Mouse (Mus musculus) stomach, postnatal 0 days (tissue): ENCODE measurements around the gene Macrod1. TPM values are rescaled to one million over a fixed set of nuclear protein-coding genes. Genes with fewer than 3 reads are reported as not detected.

Source experiments
- ATAC-seq: fragments of 200-750 bp; cut with Nextera tagmentation; 2 replicates; pipeline ENCODE4 v1.8.0; 2017; ENCODE audit not compliant: low FRiP score, low TSS enrichment
- DNase-seq: peaks from one replicate; pipeline ENCODE4 v3.0.0-alpha.2; 2016; ENCODE audit warnings: low spot score
- H3K27ac ChIP-seq: fragments of 300-500 bp; sonication (generic); replicated peaks from 2 replicates; pipeline ENCODE4 v1.5.1; 2014; ENCODE audit warnings: mild to moderate bottlenecking, control low read depth
- H3K27me3 ChIP-seq: fragments of 300-500 bp; sonication (generic); 2 replicates; pipeline ENCODE4 v1.6.1; 2014; ENCODE audit warnings: low read length; ENCODE audit not compliant: control insufficient read depth, insufficient read depth
- H3K36me3 ChIP-seq: fragments of 300-500 bp; sonication (generic); 2 replicates; pipeline ENCODE4 v1.6.1; 2014; ENCODE audit warnings: low read length, mixed read lengths; ENCODE audit not compliant: control insufficient read depth, insufficient read depth
- H3K4me1 ChIP-seq: fragments of 300-500 bp; sonication (generic); replicated peaks from 2 replicates; pipeline ENCODE4 v1.6.1; 2014; ENCODE audit warnings: antibody characterized with exemption; ENCODE audit not compliant: control insufficient read depth, insufficient read depth
- H3K4me2 ChIP-seq: fragments of 300-500 bp; sonication (generic); replicated peaks from 2 replicates; pipeline ENCODE4 v1.6.1; 2014; ENCODE audit warnings: low read depth, mild to moderate bottlenecking, control low read depth, moderate library complexity
- H3K4me3 ChIP-seq: fragments of 300-500 bp; sonication (generic); 2 replicates; pipeline ENCODE4 v1.5.1; 2014; ENCODE audit warnings: low read depth, low read length, control low read depth
- H3K9ac ChIP-seq: fragments of 300-500 bp; sonication (generic); 2 replicates; pipeline ENCODE4 v1.6.1; 2014; ENCODE audit warnings: mild to moderate bottlenecking, low read length, control low read depth, mixed read lengths
- H3K9me3 ChIP-seq: fragments of 300-500 bp; sonication (generic); 2 replicates; pipeline ENCODE4 v1.6.1; 2016; ENCODE audit warnings: low read length; ENCODE audit not compliant: control insufficient read depth
- CTCF ChIP-seq: IDR thresholded peaks from 2 replicates; pipeline ENCODE4 v1.5.1; 2016; ENCODE audit warnings: antibody characterized with exemption, low read depth, mild to moderate bottlenecking, moderate library complexity
- EP300 ChIP-seq: optimal IDR thresholded peaks from 2 replicates; pipeline ENCODE3; 2016; ENCODE audit warnings: antibody characterized with exemption
- WGBS: fragments of 180-500 bp; shearing (Covaris S2); extraction: QIAGEN DNeasy Blood & Tissue Kit; methylation state at CpG from one replicate; pipeline ENCODE4 v1.1.7; 2014; 5-methylcytosine and 5-hydroxymethylcytosine counted together
- polyA plus RNA-seq: library from polyadenylated mRNA; unstranded; fragments of >200 nt; fragmentation: Nextera tagmentation; extraction: Ambion mirVana; gene quantifications from 2 replicates; pipeline ENCODE4 v1.2.1, GENCODE M21; 2015

The Macrod1 gene
- polyA plus RNA-seq, 1 experiment from 2014 or later = 16.8 TPM

- Histone ChIP-seq H3K36me3 (no peaks in the 10 kb centered on the region; the same call in 1 of the 2 replicates), H3K4me2 (no peak overlapping the region), H3K9me3 (no peaks in the 10 kb centered on the region), H3K27me3 (no peaks in the 10 kb centered on the region), H3K4me3 (no peak overlapping the region), H3K27ac (no peak overlapping the region), H3K9ac (no peak overlapping the region), H3K4me1 (peaks cover 3% of the 10 kb centered on the region)
- WGBS = 89% methylated on average over 10 of the region's 10 CpGs
- DNase-seq (no peak), ATAC-seq (no peak)
- TF ChIP-seq EP300 = no peak
- TF ChIP-seq CTCF = no peak
These were observed 45.4 kb downstream of the Macrod1 start for GRCm38 (mm10) chr19:7102039-7102438.

GRCm38 (mm10) chr19:7103349-7103992 is 46.9 kb downstream of the Macrod1 start:
- ATAC-seq = peak; percentile 65; the same call in 1 of the 2 replicates

GRCm38 (mm10) chr19:7103993-7104401 is 47.4 kb downstream of the Macrod1 start:
- Histone ChIP-seq H3K9ac (peak overlapping the region; percentile 59), H3K27ac (peak overlapping the region; percentile 74), H3K4me2 (peak overlapping the region; percentile 35), H3K4me1 (peaks cover 3% of the 10 kb centered on the region), H3K27me3 (no peaks in the 10 kb centered on the region), H3K4me3 (no peak overlapping the region), H3K36me3 (no peaks in the 10 kb centered on the region; the same call in 1 of the 2 replicates), H3K9me3 (no peaks in the 10 kb centered on the region)
- 21% methylated on average over 19 of the region's 19 CpGs for WGBS
- TF ChIP-seq CTCF (peak; percentile 68), EP300 (no peak)
- ATAC-seq (peak; percentile 58; the same call in 1 of the 2 replicates), DNase-seq (peak; percentile 29)

More at GRCm38 (mm10) chr19:7103349-7103992, 46.9 kb downstream of the Macrod1 start:
- Histone ChIP-seq H3K27ac (peak overlapping the region; percentile 74), H3K4me3 (no peak overlapping the region), H3K27me3 (no peaks in the 10 kb centered on the region), H3K4me1 (peaks cover 3% of the 10 kb centered on the region), H3K4me2 (peak overlapping the region; percentile 35), H3K36me3 (no peaks in the 10 kb centered on the region; the same call in 1 of the 2 replicates), H3K9me3 (no peaks in the 10 kb centered on the region), H3K9ac (peak overlapping the region; percentile 59)
- TF ChIP-seq CTCF = 0 out of 2 replicates have a peak, but pooled peaks have one; percentile 3
- no peak for TF ChIP-seq EP300
- 72% methylated on average over 4 of the region's 4 CpGs for WGBS
- no peak for DNase-seq

GRCm38 (mm10) chr19:7105544-7105943 is 48.9 kb downstream of the Macrod1 start, which contains the start of gene Flrt1:
TSS of gene Flrt1 (minus strand) at chr19:7105729.
- TF ChIP-seq CTCF (no peak), EP300 (no peak)
- ATAC-seq = no peak
- H3K4me2 ChIP-seq = no peak within 1 kb of the TSS
- no peaks in the 10 kb centered on the region for H3K9me3 ChIP-seq
- H3K4me3 ChIP-seq = no peak within 1 kb of the TSS
- no peak within 1 kb of the TSS for H3K9ac ChIP-seq
- H3K4me1 ChIP-seq = peaks cover 4% of the 10 kb centered on the region
- DNase-seq = no peak
- 73% methylated on average over 9 of the region's 9 CpGs for WGBS
- H3K27me3 ChIP-seq = no peaks in the 10 kb centered on the region
- no peak within 1 kb of the TSS for H3K27ac ChIP-seq
- no peaks in the 10 kb centered on the region; the same call in 1 of the 2 replicates for H3K36me3 ChIP-seq

- Histone ChIP-seq H3K4me2 (no peak overlapping the region), H3K4me1 (peaks cover 7% of the 10 kb centered on the region), H3K4me3 (no peak overlapping the region), H3K27me3 (no peaks in the 10 kb centered on the region), H3K9me3 (no peaks in the 10 kb centered on the region), H3K36me3 (no peaks in the 10 kb centered on the region; the same call in 1 of the 2 replicates), H3K27ac (no peak overlapping the region), H3K9ac (no peak overlapping the region)
- DNase-seq (no peak), ATAC-seq (no peak)
- 83% methylated on average over 2 of the region's 2 CpGs for WGBS
- TF ChIP-seq CTCF (no peak), EP300 (no peak)
These were observed 50.0 kb downstream of the Macrod1 start for GRCm38 (mm10) chr19:7106566-7106965.

GRCm38 (mm10) chr19:7107174-7107573 is 50.6 kb downstream of the Macrod1 start:
- Histone ChIP-seq H3K4me1 (peaks cover 7% of the 10 kb centered on the region), H3K27ac (no peak overlapping the region), H3K36me3 (no peaks in the 10 kb centered on the region; the same call in 1 of the 2 replicates), H3K9ac (no peak overlapping the region), H3K4me3 (no peak overlapping the region), H3K27me3 (no peaks in the 10 kb centered on the region), H3K9me3 (no peaks in the 10 kb centered on the region), H3K4me2 (no peak overlapping the region)
- DNase-seq = no peak
- WGBS = 70% methylated on average over 4 of the region's 4 CpGs
- no peak for ATAC-seq
- TF ChIP-seq EP300 (no peak), CTCF (no peak)
